Mouse (Mus musculus) liver, embryonic 13.5 days (tissue): ENCODE measurements around the gene Dclk1. TPM values are rescaled to one million over a fixed set of nuclear protein-coding genes. Genes with fewer than 3 reads are reported as not detected.

Source experiments
- ATAC-seq: fragments of 200-750 bp; cut with Nextera tagmentation; 2 replicates; pipeline ENCODE4 v1.8.0; 2017; ENCODE audit warnings: low read depth, mild to moderate bottlenecking, moderate number of reproducible peaks, moderate library complexity
- DNase-seq: peaks from one replicate; pipeline ENCODE4 v3.0.0; 2022
- H3K27ac ChIP-seq: fragments of 300-500 bp; sonication (generic); 2 replicates; pipeline ENCODE4 v1.5.1; 2015; ENCODE audit warnings: moderate library complexity, mild to moderate bottlenecking, inconsistent platforms
- H3K27me3 ChIP-seq: fragments of 300-500 bp; sonication (generic); 2 replicates; pipeline ENCODE4 v1.6.1; 2015; ENCODE audit warnings: mild to moderate bottlenecking, inconsistent platforms
- H3K36me3 ChIP-seq: fragments of 300-500 bp; sonication (generic); 2 replicates; pipeline ENCODE4 v1.6.1; 2015; ENCODE audit warnings: mild to moderate bottlenecking, inconsistent platforms
- H3K4me1 ChIP-seq: fragments of 300-500 bp; sonication (generic); replicated peaks from 2 replicates; pipeline ENCODE4 v1.6.1; 2015; ENCODE audit warnings: inconsistent platforms
- H3K4me2 ChIP-seq: fragments of 300-500 bp; sonication (generic); 2 replicates; pipeline ENCODE4 v1.6.1; 2015; ENCODE audit warnings: inconsistent platforms, mild to moderate bottlenecking, moderate library complexity
- H3K4me3 ChIP-seq: fragments of 300-500 bp; sonication (generic); replicated peaks from 2 replicates; pipeline ENCODE4 v1.5.1; 2015; ENCODE audit warnings: mild to moderate bottlenecking, inconsistent platforms
- H3K9ac ChIP-seq: fragments of 300-500 bp; sonication (generic); 2 replicates; pipeline ENCODE4 v1.6.1; 2015; ENCODE audit warnings: mild to moderate bottlenecking, inconsistent platforms
- H3K9me3 ChIP-seq: fragments of 300-500 bp; sonication (generic); replicated peaks from 2 replicates; pipeline ENCODE4 v1.6.1; 2016; ENCODE audit warnings: inconsistent platforms
- WGBS: fragments of 180-500 bp; shearing (Covaris S2); methylation state at CpG from one replicate; pipeline ENCODE4 v1.1.7; 2015; ENCODE audit not compliant: insufficient replicate concordance; 5-methylcytosine and 5-hydroxymethylcytosine counted together
- polyA plus RNA-seq: library from polyadenylated mRNA; unstranded; fragments of >200 nt; fragmentation: Nextera tagmentation; extraction: Ambion mirVana; gene quantifications from 2 replicates; pipeline ENCODE4 v1.2.1, GENCODE M21; 2015

The Dclk1 gene
- polyA plus RNA-seq, 1 experiment from 2014 or later, result 1.1 TPM

DNA sequence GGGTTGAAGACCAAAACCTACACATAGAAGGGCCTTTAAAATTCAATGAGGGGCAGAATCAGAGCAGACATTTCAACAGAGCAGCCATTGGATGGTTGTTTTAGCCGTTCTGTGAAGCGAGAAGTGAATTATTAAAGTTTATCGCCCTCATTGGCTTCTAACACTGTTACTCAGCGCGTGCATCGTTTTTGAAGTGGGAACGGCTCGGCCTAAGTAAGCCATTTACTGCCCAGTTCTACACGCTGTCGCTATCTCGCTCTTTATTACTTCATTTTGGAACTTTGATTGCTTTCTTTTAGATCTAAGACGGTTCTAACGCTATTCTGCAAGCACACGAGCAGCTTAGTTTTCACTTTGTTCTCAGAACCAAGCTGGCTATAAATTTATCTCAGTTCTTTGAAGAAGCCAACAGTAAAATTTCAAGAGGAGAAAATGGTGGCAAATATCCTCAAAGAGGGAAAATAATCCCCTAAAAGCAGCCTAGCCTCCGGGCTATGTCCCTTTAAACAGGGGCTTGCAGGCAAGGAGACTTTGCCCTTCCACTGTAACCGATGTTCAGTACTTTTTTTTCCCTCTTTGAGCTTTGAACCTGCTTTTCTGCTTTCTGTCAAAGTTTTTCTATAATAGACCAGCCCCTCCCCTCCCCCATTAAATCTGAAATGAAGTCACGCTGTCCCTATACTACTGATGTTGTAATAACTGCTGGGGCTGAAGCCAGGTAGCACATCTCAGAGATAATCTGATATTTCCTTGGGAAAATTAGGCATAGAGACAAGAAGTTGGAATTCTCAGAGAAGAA is 290.2 kb downstream of the Dclk1 start:
- no peaks in the 10 kb centered on the region for H3K4me1 ChIP-seq
- WGBS, result 72% methylated on average over 17 of the region's 17 CpGs
- H3K9me3 ChIP-seq, result no peaks in the 10 kb centered on the region
- H3K9ac ChIP-seq, result no peak overlapping the region
- H3K36me3 ChIP-seq, result no peaks in the 10 kb centered on the region
- H3K27me3 ChIP-seq, result no peaks in the 10 kb centered on the region
- H3K4me3 ChIP-seq, result no peak overlapping the region
- ATAC-seq (no peak), DNase-seq (no peak)
- H3K4me2 ChIP-seq, result no peak overlapping the region
- no peak overlapping the region for H3K27ac ChIP-seq

- no peak for DNase-seq
- Histone ChIP-seq H3K9me3 (no peaks in the 10 kb centered on the region), H3K36me3 (no peaks in the 10 kb centered on the region), H3K27ac (no peak overlapping the region), H3K9ac (no peak overlapping the region), H3K4me1 (no peaks in the 10 kb centered on the region), H3K4me3 (no peak overlapping the region), H3K27me3 (no peaks in the 10 kb centered on the region), H3K4me2 (no peak overlapping the region)
- 55% methylated on average over 9 of the region's 9 CpGs for WGBS
- no peak for ATAC-seq
These were observed 293.5 kb downstream of the Dclk1 start for GRCm38 (mm10) chr3:55535591-55536200.

DNA sequence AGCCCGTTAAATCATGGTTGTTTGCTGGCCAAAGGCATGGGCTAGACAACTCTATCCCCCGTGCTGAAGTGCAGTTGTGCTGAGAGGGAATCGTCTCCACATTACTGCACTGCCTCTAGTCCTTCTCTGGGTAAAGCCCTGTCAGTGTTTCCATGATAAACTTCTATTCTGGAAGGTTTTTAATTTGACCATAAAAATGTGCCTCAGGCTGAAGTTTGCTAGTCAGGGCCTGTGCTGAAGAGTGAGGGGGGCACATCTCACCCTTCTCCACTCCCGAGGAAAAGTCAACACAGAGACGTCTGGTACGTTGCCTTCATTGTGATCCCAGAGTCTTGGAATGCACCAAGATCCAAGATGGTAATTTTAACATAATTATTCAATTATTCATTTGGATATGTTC is 294.7 kb downstream of the Dclk1 start:
- Histone ChIP-seq H3K4me2 (no peak overlapping the region), H3K9me3 (no peaks in the 10 kb centered on the region), H3K9ac (no peak overlapping the region), H3K27ac (no peak overlapping the region), H3K36me3 (no peaks in the 10 kb centered on the region), H3K4me1 (no peaks in the 10 kb centered on the region), H3K4me3 (no peak overlapping the region), H3K27me3 (no peaks in the 10 kb centered on the region)
- ATAC-seq (no peak), DNase-seq (no peak)
- 63% methylated on average over 6 of the region's 6 CpGs for WGBS

DNA sequence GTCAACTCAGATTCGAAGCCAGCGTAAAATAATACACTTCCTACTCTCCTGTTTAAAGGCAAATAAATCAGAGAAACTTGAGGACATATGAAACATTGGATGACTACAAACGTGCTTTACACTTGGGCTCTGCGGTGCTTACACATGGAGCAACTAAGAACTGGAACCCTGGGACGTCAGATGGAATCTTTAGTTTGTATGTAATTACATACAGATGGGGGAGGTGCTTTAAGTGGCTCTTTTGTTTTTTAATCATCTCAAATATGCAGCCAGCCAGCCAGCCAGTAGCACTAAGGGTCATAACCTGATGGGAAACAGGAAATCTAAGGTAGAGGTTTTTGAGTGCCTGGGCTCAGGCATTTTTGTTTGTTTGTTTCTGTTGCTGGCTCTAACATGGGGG is 295.6 kb downstream of the Dclk1 start:
- H3K27ac ChIP-seq, result no peak overlapping the region
- ATAC-seq, result no peak
- H3K9ac ChIP-seq, result no peak overlapping the region
- WGBS, result 71% methylated on average over 5 of the region's 5 CpGs
- H3K4me3 ChIP-seq, result no peak overlapping the region
- no peak overlapping the region for H3K4me2 ChIP-seq
- no peaks in the 10 kb centered on the region for H3K36me3 ChIP-seq
- DNase-seq, result no peak
- H3K9me3 ChIP-seq, result no peaks in the 10 kb centered on the region
- H3K4me1 ChIP-seq, result peaks cover 7% of the 10 kb centered on the region; the same call in 1 of the 2 replicates
- no peaks in the 10 kb centered on the region for H3K27me3 ChIP-seq

DNA sequence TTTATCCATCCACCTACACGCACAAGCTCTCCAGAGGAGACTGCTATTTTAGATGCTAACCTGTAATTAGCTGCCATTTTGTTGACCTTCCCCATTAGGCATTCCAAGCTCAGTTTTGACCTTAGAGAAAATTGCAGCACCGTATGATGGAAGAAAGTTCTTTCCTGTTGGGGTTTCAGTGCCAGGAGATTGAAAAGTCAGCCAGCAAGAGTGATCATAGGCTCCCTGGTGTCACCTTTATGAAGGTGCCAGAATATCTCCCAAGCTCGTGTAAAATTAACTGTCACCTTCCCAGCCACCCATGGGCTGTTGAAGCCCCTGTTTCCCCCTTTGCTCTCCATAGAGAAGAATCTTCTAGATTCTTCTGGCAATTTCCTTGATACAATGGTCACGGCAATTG is 297.2 kb downstream of the Dclk1 start:
- no peak for ATAC-seq
- peaks cover 23% of the 10 kb centered on the region for H3K4me1 ChIP-seq
- H3K27ac ChIP-seq, result no peak overlapping the region
- no peaks in the 10 kb centered on the region for H3K36me3 ChIP-seq
- WGBS, result 57% methylated on average over 4 of the region's 4 CpGs
- H3K4me3 ChIP-seq, result no peak overlapping the region
- H3K9ac ChIP-seq, result no peak overlapping the region
- no peak overlapping the region for H3K4me2 ChIP-seq
- no peaks in the 10 kb centered on the region for H3K9me3 ChIP-seq
- no peak for DNase-seq
- H3K27me3 ChIP-seq, result no peaks in the 10 kb centered on the region

GRCm38 (mm10) chr3:55539811-55540293 is 297.7 kb downstream of the Dclk1 start:
- DNase-seq, result no peak
- 74% methylated on average over 12 of the region's 12 CpGs for WGBS

GRCm38 (mm10) chr3:55540406-55541140 is 298.4 kb downstream of the Dclk1 start:
- Histone ChIP-seq H3K36me3 (no peaks in the 10 kb centered on the region), H3K27me3 (no peaks in the 10 kb centered on the region), H3K9ac (no peak overlapping the region), H3K27ac (no peak overlapping the region), H3K4me2 (no peak overlapping the region), H3K9me3 (no peaks in the 10 kb centered on the region), H3K4me3 (no peak overlapping the region), H3K4me1 (peaks cover 32% of the 10 kb centered on the region)
- DNase-seq, result no peak
- 79% methylated on average over 6 of the region's 6 CpGs for WGBS
- no peak for ATAC-seq

More at GRCm38 (mm10) chr3:55539811-55540293, 297.7 kb downstream of the Dclk1 start:
- no peaks in the 10 kb centered on the region for H3K9me3 ChIP-seq
- no peak overlapping the region for H3K4me3 ChIP-seq
- no peak for ATAC-seq
- H3K4me1 ChIP-seq, result peaks cover 27% of the 10 kb centered on the region
- no peak overlapping the region for H3K4me2 ChIP-seq
- no peak overlapping the region for H3K9ac ChIP-seq
- no peaks in the 10 kb centered on the region for H3K36me3 ChIP-seq
- H3K27ac ChIP-seq, result no peak overlapping the region
- H3K27me3 ChIP-seq, result no peaks in the 10 kb centered on the region

DNA sequence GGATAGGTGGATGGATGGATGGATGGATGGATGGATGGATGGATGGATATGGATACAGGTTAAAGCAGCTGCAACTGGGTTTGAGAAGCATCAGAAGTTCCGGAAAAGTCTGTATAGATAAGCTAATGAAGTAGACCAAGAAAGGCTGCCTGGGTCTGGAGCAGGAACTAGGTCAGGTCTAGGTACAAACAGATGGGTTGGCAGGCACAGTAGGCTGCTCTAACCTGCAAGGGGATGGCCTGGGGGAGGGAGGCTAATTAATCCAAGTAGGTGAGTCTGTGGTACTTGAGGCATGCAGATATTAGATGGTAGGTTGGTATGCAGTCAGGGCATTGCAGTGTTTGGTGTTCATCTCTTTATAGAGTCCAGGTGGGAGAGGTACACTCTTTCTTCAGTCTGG is 299.6 kb downstream of the Dclk1 start:
- Histone ChIP-seq H3K4me2 (no peak overlapping the region), H3K9ac (no peak overlapping the region), H3K4me3 (no peak overlapping the region), H3K27me3 (no peaks in the 10 kb centered on the region), H3K9me3 (no peaks in the 10 kb centered on the region), H3K4me1 (peaks cover 32% of the 10 kb centered on the region), H3K36me3 (no peaks in the 10 kb centered on the region), H3K27ac (no peak overlapping the region)
- DNase-seq (no peak), ATAC-seq (no peak)
- WGBS, result 75% methylated on average over 1 of the region's 1 CpGs

- H3K27ac ChIP-seq, result no peak overlapping the region
- 35% methylated on average over 8 of the region's 8 CpGs for WGBS
- no peak overlapping the region for H3K4me2 ChIP-seq
- ATAC-seq, result no peak
- no peak overlapping the region for H3K4me3 ChIP-seq
- H3K9ac ChIP-seq, result no peak overlapping the region
- H3K4me1 ChIP-seq, result peaks cover 35% of the 10 kb centered on the region
- no peaks in the 10 kb centered on the region for H3K27me3 ChIP-seq
- DNase-seq, result no peak
- no peaks in the 10 kb centered on the region for H3K9me3 ChIP-seq
- no peaks in the 10 kb centered on the region for H3K36me3 ChIP-seq
These were observed 300.1 kb downstream of the Dclk1 start for GRCm38 (mm10) chr3:55542310-55542709.

DNA sequence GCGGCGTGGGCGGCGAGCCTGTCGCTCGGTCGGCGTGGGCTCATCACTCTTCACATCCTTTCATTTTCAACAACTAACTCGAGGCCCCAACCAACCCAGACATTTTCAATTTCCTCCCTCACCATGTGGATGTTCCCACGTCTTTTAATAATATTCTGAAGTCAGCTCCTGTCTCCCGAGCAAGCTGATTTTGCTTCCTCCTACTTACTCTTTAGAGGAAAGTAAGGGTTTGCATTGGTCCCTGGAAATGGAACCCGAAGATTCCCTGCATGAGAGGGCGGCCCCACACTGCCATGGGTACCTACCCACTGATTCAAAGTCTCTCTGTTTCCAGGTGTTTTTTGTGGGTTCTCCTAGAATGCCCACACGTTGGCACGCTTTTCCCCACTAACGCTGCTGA is 300.8 kb downstream of the Dclk1 start:
- Histone ChIP-seq H3K9me3 (no peaks in the 10 kb centered on the region), H3K4me1 (peaks cover 35% of the 10 kb centered on the region), H3K9ac (no peak overlapping the region), H3K36me3 (no peaks in the 10 kb centered on the region), H3K4me3 (no peak overlapping the region), H3K4me2 (no peak overlapping the region), H3K27me3 (no peaks in the 10 kb centered on the region), H3K27ac (no peak overlapping the region)
- DNase-seq (no peak), ATAC-seq (no peak)
- 68% methylated on average over 16 of the region's 16 CpGs for WGBS

GRCm38 (mm10) chr3:55543929-55544684 is 301.9 kb downstream of the Dclk1 start:
- Histone ChIP-seq H3K4me2 (peak overlapping the region; percentile 10; the same call in 1 of the 2 replicates), H3K27me3 (no peaks in the 10 kb centered on the region), H3K9me3 (no peaks in the 10 kb centered on the region), H3K4me1 (peaks cover 35% of the 10 kb centered on the region), H3K27ac (peak overlapping the region; percentile 47), H3K4me3 (no peak overlapping the region), H3K9ac (no peak overlapping the region), H3K36me3 (no peaks in the 10 kb centered on the region)
- peak; percentile 39 for DNase-seq
- ATAC-seq, result peak; percentile 93
- WGBS, result 24% methylated on average over 13 of the region's 13 CpGs
